Mouse (Mus musculus) gastrocnemius, postnatal 10 days (tissue): ENCODE results near the gene BC048403. TPM values are rescaled to one million over a fixed set of nuclear protein-coding genes. Genes with fewer than 3 reads are reported as not detected.
A peak's percentile ranks its signal among the peaks of the same experiment; 100 is the strongest.

ENCODE experiments used
- DNase-seq: peaks from one replicate; pipeline ENCODE4 v3.0.0; 2021; ENCODE audit warnings: mixed read lengths
- long read RNA-seq, 2 experiments: library from polyadenylated mRNA; stranded (forward); transcript quantifications; one replicate each; pipeline ENCODE4 v2.0.0; 2021
- total RNA-seq, 2 experiments: library from RNA; stranded (reverse); gene quantifications; 2 replicates each; pipeline ENCODE4 v1.2.3; 2021

The BC048403 gene
- total RNA-seq: 1 to 10 TPM; 1.6 to 2.4 TPM
- long read RNA-seq, experiment 1, partial matches to known transcripts: 0 of 1 reads
- long read RNA-seq, experiment 1, other reads (novel, unspliced or antisense): 0 of 1 reads
- long read RNA-seq, experiment 2, partial matches to known transcripts: 0 of 3 reads
- long read RNA-seq, experiment 2, other reads (novel, unspliced or antisense): 1 of 3 reads

DNA sequence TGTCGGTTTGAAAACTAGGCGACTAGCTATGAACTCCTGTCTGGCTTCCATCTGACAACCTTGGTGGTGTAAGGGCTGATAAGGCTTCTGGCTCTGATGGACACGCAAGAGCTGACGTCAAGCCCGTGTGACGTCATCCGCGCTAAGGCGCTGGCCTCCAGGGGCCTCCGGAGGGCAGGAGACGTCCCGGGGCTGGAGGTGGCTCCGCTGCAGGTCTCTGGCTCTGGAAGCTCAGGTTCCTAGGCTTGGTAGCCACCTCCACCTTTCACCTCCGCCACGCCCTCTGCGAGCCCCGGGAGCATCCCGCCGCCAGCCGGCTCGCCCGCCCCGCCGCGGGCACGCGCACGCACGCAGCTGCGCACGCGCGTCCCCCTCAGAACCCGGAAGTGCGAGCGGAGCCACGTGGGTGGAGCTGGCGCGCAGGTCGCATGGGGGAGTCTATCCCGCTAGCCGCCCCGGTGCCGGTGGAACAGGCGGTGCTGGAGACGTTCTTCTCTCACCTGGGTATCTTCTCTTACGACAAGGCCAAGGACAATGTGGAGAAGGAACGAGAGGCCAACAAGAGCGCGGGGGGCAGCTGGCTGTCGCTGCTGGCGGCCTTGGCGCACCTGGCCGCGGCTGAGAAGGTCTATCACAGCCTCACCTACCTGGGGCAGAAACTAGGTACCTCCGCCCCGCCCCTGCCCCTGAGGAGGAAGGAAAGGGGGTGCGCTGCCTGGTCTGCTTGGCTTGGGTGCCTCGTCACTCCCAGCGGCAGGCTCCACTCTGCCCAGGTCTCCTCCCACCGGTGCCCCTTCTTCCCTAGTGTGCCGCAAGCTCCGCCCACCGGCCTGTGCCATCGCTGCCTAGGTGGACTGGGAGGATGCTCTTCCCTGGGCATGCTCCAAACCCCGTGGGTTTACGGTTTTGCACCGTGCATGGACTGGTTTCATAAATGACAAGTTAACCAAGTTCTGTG lies at the start of gene BC048403:
Gene BC048403, plus strand, starts transcription at position 390 of the 958 bp plus-strand sequence.
- DNase-seq: peak; percentile 89

DNA sequence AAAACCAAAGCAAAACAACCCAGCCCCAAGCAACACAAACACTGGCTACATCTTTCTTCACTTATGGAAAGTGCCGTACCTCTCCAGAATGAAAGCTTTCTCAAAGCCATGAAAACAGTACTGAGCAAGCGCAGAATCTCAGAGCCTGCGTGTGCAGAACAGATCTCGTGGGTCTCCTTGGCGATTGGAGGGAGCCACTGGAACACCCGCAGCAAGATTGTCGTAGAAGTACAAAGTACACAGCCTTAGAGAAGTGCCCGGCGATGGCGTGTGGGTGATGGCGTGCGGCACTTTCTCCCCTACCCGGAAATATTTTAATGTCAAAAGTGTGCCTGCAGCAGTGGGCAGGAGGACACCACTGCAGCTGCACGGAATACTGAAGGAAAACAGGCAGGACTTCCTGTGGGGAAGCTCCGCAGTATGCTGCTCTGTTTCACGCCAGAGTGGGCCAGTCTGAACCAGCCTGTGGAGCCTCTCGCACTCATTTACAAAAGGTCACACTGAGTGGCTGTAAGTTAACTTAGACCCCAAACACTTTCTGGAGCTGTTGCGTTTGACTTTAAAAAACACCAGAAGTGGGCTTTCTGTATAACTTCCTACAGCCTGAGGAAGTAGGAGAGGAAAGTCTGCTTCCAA lies 46.7 kb upstream of the BC048403 start:
- no peak for DNase-seq

DNA sequence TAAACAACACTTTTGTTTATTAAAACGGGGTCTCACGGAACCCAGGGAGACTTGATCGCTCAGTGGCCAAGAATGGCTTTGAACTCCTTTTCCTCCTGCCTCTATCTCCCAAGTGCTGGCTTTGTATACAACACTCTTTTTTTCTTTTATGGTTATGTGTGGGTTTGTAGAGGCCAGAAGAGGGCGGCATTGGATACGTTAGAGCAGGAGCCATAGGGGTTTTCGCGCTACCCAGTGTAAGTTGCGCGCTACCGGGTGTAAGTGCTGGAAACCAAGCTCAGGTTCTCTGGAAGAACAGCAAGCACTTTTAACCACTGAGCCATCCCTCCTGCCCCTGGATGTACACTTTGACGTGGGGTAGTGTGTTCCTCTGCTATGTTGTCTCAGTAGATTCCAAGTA lies 45.2 kb upstream of the BC048403 start:
- DNase-seq: no peak

DNA sequence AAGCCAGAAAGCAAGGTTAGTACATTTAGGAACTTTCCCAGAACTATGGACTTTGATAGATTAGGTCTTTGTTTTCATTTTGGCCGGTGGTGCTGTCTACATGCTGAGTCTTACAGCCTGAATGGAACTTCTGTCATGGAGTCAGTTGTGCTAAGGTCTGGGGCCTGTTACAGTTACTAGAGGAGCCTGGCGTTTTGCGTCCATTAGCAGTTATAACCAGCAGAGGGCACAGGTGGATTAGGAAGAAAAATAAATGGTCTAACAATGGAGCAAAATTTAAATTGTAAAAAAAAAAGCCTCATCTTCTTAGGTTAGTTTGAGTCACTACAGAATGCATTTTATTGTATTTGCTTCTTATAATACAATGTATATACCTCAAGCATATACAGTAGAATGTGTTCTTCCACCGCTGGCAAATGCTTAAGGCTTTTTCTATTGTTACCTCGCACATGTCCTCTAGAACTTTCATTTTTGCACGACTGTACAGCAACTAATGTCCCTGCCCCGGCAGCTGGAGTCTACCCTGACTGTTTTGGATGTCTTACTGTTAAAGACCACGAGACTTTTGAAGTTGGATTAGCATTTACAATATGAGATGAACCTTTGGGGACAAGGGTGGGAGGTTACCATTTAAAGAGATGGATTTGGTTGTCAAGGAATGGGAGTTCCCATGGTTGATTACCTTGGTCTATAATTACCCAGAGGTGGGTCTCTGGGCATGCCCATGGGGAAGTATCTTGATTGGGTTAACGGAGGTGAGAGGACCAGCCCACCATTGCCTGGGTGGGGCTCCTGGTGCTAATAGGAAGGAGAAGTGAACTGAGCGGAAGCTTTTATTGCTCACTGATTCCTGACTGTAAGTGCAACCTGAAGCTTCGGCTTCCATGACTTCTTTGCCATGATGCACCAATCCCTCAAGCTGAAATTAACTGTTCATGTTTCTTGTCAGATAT lies 38.2 kb upstream of the BC048403 start:
- DNase-seq: peak; percentile 44

DNA sequence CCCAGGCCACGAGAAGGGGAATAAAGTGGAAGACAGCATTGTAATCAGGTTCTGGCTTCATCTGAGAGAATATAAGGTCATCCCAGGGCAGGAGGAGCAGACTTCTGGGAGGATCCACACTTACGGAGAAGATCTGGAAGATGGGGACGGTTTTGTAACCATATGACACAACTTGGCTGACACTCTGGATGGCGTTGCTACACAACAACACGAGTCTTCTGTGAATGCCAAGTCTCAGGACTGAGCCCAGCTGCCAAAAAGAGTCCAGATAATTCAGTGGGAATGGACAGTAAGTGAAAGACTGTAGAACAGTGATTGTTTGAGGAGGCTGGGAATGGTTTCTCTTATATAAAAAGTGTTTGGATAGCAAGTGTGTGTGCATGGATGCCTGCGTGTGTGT lies 36.1 kb upstream of the BC048403 start:
- DNase-seq: peak; percentile 37

DNA sequence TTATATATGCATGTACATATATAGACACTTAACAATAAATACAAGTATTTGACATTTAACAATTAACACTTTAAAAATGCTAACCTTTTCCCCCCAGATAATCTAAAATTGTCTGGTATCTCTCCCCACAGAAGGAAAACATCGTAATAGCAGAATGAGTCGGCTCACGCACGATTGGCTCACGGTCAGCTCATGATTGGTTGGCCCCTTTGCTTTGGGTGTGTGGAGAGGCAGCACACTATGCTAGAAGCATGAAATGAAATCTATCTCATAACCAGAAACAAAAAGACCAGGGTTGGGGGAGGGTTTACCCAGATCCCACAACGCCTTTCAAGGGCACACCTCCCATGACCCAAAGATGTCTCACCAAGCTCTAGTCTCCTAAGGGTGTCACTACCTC lies 34.9 kb upstream of the BC048403 start:
- DNase-seq: no peak

DNA sequence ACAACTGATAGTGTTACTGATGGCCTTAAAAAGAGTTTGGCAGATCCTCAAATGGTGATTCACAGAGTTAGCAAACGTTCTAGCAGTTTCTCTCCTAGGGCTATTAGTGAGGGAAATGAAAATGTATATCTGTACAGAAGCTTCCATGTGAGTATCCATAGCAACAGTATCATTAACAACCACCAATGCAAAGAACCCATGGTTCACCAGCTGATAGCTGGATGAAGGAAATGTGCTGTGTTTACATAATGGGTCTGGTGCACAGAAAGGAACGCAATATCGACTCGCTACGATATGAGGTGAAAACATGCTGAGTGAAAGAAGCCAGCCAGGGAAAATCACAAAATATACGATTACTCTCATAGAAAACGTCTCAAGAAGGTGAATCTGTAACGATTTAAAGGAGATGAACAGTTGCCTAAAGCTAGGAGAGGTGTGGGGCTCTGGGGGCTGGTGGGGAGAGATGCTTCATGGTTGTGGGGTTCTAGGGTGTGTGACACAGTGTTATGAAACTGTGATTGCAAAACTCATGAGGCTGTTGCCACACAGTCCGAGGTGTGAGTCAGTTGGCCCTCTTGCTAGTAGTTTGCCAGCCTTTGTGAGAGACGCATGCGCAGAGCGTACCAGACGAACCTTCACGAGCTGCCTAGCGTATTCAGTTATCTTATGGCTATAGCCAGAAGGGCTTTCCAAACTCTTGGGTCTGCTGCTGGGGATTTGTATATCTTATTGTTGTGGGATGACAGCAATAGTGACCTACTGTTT lies 34.2 kb upstream of the BC048403 start:
- DNase-seq: no peak

DNA sequence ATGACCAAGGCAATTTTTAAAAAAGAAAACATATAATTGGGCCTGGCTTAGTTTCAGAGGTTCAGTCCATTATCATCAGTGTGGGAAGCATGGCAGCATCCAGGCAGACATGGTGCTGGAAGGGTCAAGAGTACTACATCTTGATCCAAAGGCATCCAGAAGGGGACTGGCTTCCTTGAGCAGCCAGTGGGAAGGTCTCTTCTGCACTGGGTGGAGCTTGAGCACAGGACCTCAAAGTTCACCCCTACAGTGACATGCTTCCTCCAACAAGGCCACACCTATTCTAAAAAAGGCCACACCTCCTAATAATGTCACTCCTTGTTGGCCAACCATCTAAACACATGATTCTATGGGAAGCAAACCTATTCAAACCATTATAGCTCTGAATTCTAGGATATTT lies 22.9 kb upstream of the BC048403 start:
- no peak for DNase-seq

DNA sequence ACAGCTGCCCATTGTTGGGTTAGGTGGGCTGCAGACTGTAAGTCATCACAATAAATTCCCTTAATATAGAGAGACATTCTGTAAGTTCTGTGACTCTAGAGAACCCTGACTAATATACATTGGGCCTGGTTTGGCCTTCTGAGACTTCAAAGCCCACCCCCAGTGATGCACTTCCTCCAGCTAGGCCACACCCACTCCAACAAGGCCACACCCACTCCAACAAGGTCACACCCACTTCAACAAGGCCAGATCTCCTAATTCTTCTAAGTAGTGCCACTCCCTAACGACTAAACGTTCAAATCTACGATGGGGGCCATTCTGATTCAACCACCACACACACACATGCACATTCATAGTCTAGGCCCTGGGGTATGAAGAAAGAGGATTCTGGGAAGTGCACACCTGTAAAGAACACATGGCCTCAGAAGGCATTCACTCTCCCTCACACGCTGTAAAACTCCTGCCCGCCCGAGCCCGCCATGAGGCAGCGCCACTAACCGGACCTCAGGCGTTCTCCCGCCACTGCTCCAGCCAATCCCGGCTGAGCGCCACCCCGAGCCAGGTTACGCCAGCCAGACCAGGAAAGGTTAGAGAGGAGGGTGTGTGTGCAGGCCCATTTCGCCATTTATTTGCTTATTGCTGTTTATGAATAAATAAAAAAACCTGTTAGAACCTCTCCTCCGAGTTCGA lies 20.7 kb upstream of the BC048403 start:
- no peak for DNase-seq

DNA sequence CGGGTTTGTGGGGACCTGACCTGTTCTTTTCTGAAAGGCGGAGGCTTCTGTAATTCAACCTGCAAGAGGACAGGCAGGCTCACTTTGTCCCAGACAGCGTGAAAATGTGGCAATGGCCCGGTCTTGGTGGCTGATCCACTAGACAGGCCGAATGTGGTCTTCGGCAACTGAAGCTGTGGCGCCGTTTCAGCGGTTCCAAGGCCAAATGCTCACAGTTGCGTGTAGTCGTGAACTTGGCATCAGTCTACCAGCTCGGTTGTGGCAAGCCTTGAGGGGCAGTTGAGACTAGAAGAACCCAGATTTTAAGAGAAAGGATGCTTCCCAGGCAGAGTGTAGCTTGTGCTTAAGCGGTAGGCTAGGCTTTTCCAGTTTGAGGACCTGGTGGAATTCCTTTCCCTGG lies 19.0 kb upstream of the BC048403 start:
- DNase-seq: no peak

DNA sequence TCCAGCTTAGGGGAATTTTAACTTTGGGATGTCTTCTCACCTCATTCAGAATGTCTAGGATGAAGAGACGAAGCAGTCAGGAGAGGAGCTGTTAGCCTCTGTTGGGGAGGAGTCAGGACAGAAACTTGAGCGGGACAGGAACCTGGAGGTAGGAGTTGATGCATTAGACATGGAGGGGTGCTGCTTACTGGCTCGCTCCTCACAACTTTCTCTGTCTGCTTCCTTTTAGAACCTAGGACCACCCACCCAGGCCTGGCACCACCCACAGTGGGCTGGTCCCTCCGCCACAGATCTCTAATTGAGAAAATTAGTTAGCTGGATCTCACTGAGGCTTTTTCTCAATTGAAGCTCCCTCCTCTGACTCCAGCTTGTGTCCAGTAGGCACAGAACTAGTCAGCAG lies 13.2 kb upstream of the BC048403 start:
- DNase-seq: no peak

DNA sequence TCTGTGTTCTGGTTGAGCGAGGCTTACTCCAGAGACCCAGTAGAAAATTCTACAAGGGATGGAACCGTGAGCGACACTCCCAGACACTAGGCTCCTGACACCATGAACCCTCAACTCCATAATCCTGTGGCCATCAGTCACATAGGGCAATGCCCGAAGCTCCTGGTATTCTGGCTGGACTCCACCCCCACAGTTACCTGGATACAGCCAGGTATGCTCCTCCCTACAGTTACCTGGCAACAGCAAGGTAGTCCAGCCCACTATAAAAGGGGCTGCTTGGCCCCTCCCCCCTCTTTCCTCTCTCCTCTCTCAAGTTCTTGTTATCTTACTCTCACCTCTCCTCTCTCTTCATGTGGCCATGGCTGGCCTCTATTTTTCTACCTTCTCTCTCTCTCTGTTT lies 12.6 kb upstream of the BC048403 start:
- DNase-seq: no peak

DNA sequence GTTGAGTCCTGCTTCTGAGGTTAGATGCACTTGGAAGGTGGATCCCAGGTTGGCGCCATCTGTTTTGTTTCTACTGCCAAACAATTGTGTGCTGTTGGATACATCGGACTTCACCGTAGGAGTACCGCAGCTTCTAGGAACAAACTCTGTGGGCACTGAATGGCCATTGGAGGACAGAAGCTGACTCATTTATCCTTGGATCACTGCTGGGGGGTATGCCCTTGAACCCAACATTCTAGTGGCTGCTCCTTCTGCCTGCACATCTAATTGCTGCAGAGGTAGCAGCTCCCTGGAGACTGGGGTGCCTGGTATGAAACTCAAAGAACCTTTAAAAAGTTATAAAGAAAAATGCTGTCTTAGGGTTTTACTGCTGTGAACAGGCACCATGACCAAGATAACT lies 11.5 kb upstream of the BC048403 start:
- no peak for DNase-seq

DNA sequence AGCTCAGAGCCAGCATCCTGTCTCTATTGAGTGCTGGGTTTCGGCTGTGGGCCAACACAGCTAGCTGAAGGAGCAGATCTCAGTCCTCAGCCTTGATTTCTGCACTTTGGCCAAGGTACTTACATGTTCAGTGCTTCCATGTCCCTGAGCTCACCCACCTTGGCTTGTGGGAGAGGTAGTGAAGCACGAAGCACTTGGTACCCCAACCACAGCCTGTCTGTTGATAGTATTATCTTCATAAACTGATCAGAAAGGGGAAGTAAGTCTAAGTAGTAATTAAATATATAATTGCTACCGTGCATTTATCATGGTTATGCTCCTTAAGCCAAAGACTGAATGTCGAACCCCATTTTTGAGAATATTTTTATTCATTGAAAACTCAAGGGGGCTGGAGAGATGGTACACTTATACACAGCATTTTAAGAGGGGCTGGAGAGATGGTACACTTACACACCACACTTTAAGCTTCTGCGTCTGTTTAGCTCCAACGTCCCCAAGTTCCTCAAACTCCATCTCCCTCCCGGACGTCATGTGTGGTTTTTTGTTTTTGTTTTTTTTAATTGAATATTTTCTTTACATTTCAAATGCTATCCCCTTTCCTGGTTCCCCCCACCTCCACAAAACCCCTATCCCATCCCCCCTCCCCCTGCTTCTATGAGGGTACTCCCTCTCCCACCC lies 8.6 kb upstream of the BC048403 start:
- DNase-seq: no peak

DNA sequence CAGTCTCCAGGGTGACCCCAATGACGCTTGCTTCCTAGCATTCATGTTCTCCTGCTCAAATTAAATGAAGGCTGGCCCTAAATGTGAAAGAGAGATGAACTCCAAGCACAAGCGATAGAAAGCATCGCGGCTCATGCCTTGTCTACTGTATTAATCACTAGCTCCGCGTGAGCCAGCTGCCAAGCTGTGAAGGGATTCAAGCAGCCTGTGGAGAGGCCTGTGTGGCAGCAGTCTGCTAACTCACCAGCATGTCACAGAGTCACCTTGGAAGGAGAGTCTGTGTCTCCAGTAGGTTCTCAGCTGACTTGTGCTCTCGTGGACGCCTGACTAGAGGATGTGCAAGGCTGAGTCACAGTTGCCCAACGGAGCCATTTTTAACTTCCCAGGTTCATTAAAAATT lies 7.2 kb upstream of the BC048403 start:
- no peak for DNase-seq

DNA sequence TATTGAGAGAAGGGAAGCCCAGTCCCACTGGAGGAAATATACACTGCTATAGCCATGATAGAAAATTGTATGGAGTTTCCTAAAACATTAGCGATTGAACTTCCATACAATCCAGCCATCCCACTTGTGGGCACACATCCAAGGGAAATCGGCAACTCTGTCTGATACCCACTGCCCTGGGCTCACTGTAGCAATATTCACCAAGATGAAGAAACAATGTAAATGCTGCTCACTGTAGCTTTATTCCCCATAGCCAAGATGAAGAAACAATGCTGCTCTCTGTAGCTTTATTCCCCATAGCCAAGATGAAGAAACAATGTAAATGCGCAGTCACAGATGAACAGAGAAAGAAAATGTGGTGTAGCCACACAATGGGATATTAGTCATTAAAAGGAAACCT lies 2.5 kb upstream of the BC048403 start:
- DNase-seq: no peak

DNA sequence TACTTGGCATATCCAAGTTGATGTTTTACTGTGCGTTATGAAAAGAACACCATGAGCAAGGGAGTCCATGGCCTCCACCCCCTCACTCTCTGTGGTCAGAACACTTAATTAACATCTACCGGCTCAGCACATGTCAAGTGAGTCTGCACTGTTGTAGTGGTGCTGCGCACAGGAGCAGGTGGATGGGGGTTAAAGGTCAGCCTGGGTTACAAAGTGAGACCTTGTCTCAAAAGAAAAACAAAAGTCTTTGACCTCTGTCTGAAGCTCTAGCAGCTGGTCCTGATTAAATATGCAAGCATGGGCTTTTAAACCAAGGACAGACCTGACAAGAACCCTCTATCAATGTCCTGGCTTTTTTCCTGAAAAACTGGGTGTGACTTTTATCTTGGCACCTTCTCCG lies 2.6 kb downstream of the BC048403 start:
- no peak for DNase-seq

DNA sequence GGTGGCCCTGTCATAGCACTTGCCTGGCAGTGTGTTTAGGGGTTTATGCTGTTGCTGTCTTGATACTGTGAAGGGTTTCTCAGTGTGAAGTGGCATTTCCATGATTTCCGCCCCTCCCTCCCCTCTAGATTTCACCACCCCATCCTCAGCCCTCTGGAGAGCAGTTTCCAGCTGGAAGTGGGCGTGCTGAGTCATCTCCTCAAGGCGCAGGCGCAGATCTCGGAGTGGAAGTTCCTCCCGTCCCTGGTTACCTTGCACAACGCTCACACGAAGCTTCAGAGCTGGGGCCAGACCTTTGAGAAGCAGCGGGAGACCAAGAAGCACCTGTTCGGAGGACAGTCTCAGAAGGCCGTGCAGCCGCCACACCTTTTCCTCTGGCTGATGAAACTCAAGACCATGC lies 10.4 kb downstream of the BC048403 start:
- no peak for DNase-seq

DNA sequence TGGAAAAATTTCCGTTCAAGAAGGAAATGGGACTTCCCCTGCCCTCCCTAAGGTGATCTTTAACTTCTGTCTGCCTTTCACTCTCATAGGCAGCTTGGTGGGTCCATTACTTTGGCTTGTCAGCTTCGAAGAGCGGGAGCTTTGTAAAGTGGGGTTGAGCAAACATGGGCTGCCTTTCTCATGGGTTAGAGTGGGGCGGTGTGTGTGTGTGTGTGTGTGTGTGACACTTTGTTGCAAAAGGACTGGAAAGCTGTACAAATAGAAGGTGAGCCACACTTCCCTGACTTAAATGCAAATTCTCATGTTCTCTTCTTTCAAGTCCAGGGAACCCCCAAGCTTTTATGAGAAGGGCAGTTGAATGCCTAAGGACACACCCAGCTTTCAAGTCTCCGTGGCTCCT lies 14.5 kb downstream of the BC048403 start:
- DNase-seq: no peak

DNA sequence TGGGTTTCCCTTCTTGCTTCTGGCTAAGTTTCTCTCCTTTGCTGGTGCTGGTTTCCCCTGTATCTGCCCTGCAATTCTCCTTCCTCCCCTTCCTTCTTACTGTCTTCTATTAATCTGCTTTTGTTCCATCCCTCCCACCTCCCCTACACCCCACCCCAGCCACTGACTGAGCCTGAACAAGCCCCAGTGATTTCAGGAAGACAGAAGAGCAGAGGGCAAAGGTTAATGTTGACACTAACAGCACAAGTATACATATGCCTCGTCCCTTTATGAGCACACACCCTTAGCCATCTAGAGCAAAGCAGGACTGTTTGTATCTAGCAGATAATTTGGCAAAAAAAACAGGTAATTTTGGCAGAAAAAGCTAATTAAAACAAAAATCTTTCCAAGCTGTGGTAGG lies 16.1 kb downstream of the BC048403 start:
- DNase-seq: no peak
